Mouse (Mus musculus) C2C12 (cell line): ENCODE results near the gene Pcdh8. TPM values are rescaled to one million over a fixed set of nuclear protein-coding genes. Genes with fewer than 3 reads are reported as not detected.

ENCODE experiments used
- H3K27me3 ChIP-seq: one replicate; pipeline ENCODE4 v1.6.1; 2011; ENCODE audit not compliant: control insufficient read depth, insufficient read depth, insufficient read length
- H3K36me3 ChIP-seq: one replicate; pipeline ENCODE4 v1.6.1; 2011; ENCODE audit not compliant: control insufficient read depth, insufficient read depth
- H3K4me3 ChIP-seq: one replicate; pipeline ENCODE4 v1.5.1; 2011; ENCODE audit warnings: mild to moderate bottlenecking, control low read depth; ENCODE audit not compliant: poor library complexity, insufficient read depth, severe bottlenecking
- H3K79me2 ChIP-seq: one replicate; pipeline ENCODE4 v1.6.1; 2011; ENCODE audit not compliant: control insufficient read depth, insufficient read depth
- H3K79me3 ChIP-seq: one replicate; pipeline ENCODE4 v1.6.1; 2011; ENCODE audit warnings: low read depth, control low read depth
- H3ac ChIP-seq: one replicate; pipeline ENCODE3; 2011; ENCODE audit warnings: low read depth; ENCODE audit not compliant: control insufficient read depth, insufficient read length
- CEBPB ChIP-seq: IDR thresholded peaks from one replicate; pipeline ENCODE4 v1.6.1; 2011; ENCODE audit warnings: low read depth, mild to moderate bottlenecking, control low read depth, moderate library complexity
- CTCF ChIP-seq: IDR thresholded peaks from one replicate; pipeline ENCODE4 v1.5.1; 2011; ENCODE audit not compliant: control insufficient read depth, insufficient read depth, insufficient read length
- FOSL1 ChIP-seq: IDR thresholded peaks from one replicate; pipeline ENCODE4 v1.8.0; 2011; ENCODE audit warnings: mild to moderate bottlenecking, low read length; ENCODE audit not compliant: poor library complexity, insufficient read depth, severe bottlenecking
- MAX ChIP-seq: IDR thresholded peaks from one replicate; pipeline ENCODE4 v1.6.1; 2011; ENCODE audit warnings: mild to moderate bottlenecking, control low read depth
- MYOD1 ChIP-seq: IDR thresholded peaks from one replicate; pipeline ENCODE4 v1.6.1; 2011; ENCODE audit warnings: low read depth; ENCODE audit not compliant: control insufficient read depth, insufficient read length
- MYOG ChIP-seq: IDR thresholded peaks from one replicate; pipeline ENCODE4 v1.6.1; 2011; ENCODE audit not compliant: control insufficient read depth, insufficient read length; ENCODE audit errors: extremely low read depth
- USF1 ChIP-seq: IDR thresholded peaks from one replicate; pipeline ENCODE4 v1.6.1; 2011; ENCODE audit warnings: low read depth, mild to moderate bottlenecking, control low read depth, moderate library complexity
- polyA plus RNA-seq: library from polyadenylated mRNA; unstranded; fragments of >200 nt; fragmentation: generic; extraction: Trizol; gene quantifications from one replicate; pipeline ENCODE4 v1.2.1, GENCODE M21; 2012; ENCODE audit warnings: missing spikeins

The Pcdh8 gene
- polyA plus RNA-seq, 1 experiment: 0.07 TPM

DNA sequence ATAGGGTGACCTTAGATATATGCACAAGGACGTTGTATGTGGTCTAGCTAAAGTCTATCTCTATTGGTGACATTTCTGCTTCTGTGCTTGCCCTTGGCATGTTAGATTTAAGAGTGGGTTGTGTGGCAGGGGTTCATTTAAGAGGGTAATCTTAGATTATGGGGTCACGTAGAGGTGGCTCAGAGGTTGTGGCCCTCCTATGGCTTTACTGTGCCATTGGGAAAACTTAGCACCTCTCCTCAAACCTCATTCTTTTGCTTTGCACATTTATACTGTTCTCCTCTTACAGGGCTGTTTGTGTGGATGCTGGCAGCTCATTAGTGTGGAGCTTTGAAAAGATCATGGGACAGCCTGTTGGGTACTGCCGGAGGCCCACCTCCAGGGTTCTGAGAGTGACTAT, 30.6 kb downstream of the Pcdh8 start:
- TF ChIP-seq CTCF: no peak
- no peaks in the 10 kb centered on the region for H3K27me3 ChIP-seq
- H3K79me2 ChIP-seq: no peaks in the 10 kb centered on the region
- no peak overlapping the region for H3K4me3 ChIP-seq
- no peaks in the 10 kb centered on the region for H3K79me3 ChIP-seq
- H3ac ChIP-seq: no peak overlapping the region
- H3K36me3 ChIP-seq: no peaks in the 10 kb centered on the region

DNA sequence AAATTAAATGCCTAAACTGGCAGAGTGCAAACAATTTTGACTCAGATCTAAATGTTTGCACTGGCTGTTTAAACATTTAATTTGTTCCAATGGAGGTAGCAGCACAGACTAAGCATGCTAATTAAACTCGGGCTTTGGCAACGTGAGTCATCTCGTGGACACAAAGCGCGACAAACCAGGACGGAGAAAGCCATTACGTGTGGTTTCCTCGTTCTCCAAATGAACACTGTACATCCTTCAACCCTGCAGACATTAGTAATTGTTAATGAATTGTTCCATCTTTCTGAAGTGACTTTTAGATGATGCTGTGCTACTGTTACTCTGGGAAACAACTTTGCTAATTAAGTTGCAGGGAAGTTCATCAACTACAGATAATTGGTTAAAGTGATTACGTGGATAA, 32.7 kb downstream of the Pcdh8 start:
- H3K79me2 ChIP-seq: no peaks in the 10 kb centered on the region
- no peaks in the 10 kb centered on the region for H3K36me3 ChIP-seq
- no peak for TF ChIP-seq MYOG
- no peak for TF ChIP-seq MAX
- no peak for TF ChIP-seq CEBPB
- no peak for TF ChIP-seq FOSL1
- H3K79me3 ChIP-seq: no peaks in the 10 kb centered on the region
- H3ac ChIP-seq: no peak overlapping the region
- H3K27me3 ChIP-seq: no peaks in the 10 kb centered on the region
- no peak overlapping the region for H3K4me3 ChIP-seq

DNA sequence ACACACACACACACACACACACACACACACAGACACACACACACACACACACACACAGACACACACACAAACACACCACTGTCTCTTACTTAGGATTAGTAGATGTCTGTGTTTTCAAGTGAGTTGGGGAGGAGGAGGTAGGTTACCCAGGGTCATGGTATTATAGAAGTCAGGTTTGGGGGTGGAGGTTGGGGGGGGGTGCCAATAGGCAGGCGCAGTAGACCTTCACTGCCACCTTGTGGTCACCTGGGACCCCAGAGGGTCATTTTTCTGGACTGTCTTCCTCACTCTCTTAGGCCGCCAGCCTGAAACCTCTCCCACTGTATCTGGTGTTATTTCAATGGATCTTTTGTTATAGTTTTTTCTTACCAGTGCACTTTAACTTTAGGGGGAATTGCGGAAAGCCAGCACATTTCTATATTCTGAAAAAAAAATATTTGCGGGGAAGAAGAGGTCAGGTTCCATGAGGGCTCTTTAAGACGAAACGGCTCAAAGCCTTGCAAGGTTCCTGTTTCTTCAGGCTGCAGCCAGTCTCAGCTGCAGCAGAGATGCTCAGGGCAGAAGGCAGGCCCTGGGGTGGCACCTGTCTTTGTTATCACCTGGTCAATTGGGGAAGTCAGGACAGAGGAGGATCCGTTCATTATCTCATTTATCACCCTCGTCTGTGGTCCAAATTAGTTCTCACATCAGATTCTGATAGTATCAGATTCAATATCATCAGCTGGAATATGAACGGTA, 33.3 kb downstream of the Pcdh8 start:
- no peaks in the 10 kb centered on the region for H3K79me2 ChIP-seq
- H3K36me3 ChIP-seq: no peaks in the 10 kb centered on the region
- H3K27me3 ChIP-seq: no peaks in the 10 kb centered on the region
- no peaks in the 10 kb centered on the region for H3K79me3 ChIP-seq
- peak; percentile 7 for TF ChIP-seq CTCF
- no peak for TF ChIP-seq USF1
- TF ChIP-seq MAX: no peak
- H3ac ChIP-seq: no peak overlapping the region
- H3K4me3 ChIP-seq: no peak overlapping the region

DNA sequence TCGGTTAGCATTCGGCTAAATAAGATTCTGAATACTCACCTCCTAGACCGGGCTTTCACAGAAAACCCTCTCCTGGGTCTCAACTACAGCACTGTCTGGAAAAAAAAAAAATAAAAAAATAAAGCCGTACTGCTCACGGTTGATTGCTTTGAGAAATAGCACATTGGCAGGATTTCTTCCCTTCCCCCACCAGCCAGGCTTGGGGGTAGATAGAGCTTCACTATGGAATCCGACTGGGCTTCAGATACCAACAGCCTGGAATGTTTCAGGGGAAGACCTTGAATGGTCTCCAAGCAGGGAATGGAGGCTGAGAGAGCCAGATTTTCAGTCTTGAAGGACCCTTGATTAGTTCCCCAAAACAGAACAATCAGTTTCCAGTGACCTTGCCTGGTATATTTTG, 34.3 kb downstream of the Pcdh8 start:
- H3K79me3 ChIP-seq: no peaks in the 10 kb centered on the region
- no peaks in the 10 kb centered on the region for H3K36me3 ChIP-seq
- TF ChIP-seq CEBPB (no peak), USF1 (no peak), MAX (no peak), FOSL1 (no peak), MYOG (no peak), MYOD1 (no peak), CTCF (no peak)
- no peak overlapping the region for H3K4me3 ChIP-seq
- H3K27me3 ChIP-seq: no peaks in the 10 kb centered on the region
- no peak overlapping the region for H3ac ChIP-seq
- H3K79me2 ChIP-seq: no peaks in the 10 kb centered on the region

DNA sequence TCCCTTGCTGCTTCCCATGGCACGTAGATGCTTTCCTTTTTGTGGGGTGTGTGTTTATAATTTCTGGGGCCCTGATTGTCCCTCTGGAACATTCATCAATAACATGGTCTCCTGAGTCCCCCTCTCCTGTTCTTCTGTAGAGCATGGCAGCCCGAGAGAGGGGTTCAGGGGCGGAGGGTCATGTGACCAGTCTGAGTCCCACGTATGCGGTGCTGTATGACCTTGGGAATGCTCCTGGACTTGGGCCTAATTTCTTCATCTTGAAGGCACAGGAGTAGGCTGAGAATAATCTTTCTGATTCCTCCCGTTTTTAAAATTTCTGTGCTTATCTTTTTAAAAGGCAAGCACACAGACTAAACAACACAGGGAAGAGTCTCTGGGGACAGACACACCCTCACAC, 37.6 kb downstream of the Pcdh8 start:
- no peak for TF ChIP-seq CEBPB
- no peak for TF ChIP-seq CTCF
- no peak for TF ChIP-seq USF1
- H3ac ChIP-seq: no peak overlapping the region
- H3K27me3 ChIP-seq: no peaks in the 10 kb centered on the region

DNA sequence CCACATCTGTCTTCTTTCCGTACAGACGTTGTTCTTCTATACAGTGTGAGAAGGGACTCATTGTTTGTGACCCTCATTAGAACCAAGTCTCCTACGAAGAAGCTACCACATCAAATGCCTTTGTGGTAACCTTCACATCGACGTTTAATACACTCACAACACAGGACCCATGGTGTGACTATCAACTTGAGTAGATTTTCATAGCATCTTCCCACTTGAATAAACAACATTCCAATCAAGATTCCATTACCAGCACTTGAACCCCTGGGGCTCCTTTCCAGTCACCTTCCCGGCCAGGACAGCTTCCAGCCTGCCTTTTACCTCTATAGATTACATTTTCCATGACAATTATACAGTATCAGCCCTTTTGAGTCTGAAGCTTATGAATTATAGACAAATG, 42.3 kb downstream of the Pcdh8 start:
- H3K79me3 ChIP-seq: no peaks in the 10 kb centered on the region
- no peaks in the 10 kb centered on the region for H3K79me2 ChIP-seq
- no peak for TF ChIP-seq USF1
- TF ChIP-seq MYOG: no peak
- TF ChIP-seq MAX: no peak
- TF ChIP-seq FOSL1: no peak
- no peak for TF ChIP-seq CEBPB
- no peak for TF ChIP-seq MYOD1
- TF ChIP-seq CTCF: no peak
- H3K36me3 ChIP-seq: no peaks in the 10 kb centered on the region
- H3ac ChIP-seq: no peak overlapping the region
- no peak overlapping the region for H3K4me3 ChIP-seq
- no peaks in the 10 kb centered on the region for H3K27me3 ChIP-seq

More for the DNA sequence above, 37.6 kb downstream of the Pcdh8 start:
- no peak overlapping the region for H3K4me3 ChIP-seq
- no peaks in the 10 kb centered on the region for H3K36me3 ChIP-seq
- no peaks in the 10 kb centered on the region for H3K79me2 ChIP-seq
- no peaks in the 10 kb centered on the region for H3K79me3 ChIP-seq
